Mouse (Mus musculus): ENCODE measurements around the gene Tpgs1. TPM values are rescaled to one million over a fixed set of nuclear protein-coding genes. Genes with fewer than 3 reads are reported as not detected.
A peak's percentile ranks its signal among the peaks of the same experiment; 100 is the strongest.

Gene Tpgs1
- polyA plus RNA-seq, 1 experiment from 2014 or later: 79.6 TPM

GRCm38 (mm10) chr10:79709307-79709706, 40.1 kb downstream of the Tpgs1 start:
- Histone ChIP-seq H3K9ac (no peak overlapping the region), H3K27ac (no peak overlapping the region), H3K4me3 (no peak overlapping the region), H3K4me2 (replicated peaks) (no peak overlapping the region), H3K4me1 (peaks cover 31% of the 10 kb centered on the region), H3K9me3 (no peaks in the 10 kb centered on the region), H3K36me3 (peaks cover 38% of the 10 kb centered on the region), H3K27me3 (replicated peaks) (0 out of 2 replicates have a peak, but pooled peaks cover 2% of the 10 kb centered on the region)
- ATAC-seq (ENCODE audit: low FRiP score, low read depth): no peak
- 85% methylated on average over 7 of the region's 7 CpGs for WGBS

- Histone ChIP-seq H3K4me3 (no peak overlapping the region), H3K9ac (no peak overlapping the region), H3K36me3 (peaks cover 38% of the 10 kb centered on the region), H3K27ac (no peak overlapping the region), H3K4me1 (peaks cover 19% of the 10 kb centered on the region), H3K9me3 (no peaks in the 10 kb centered on the region), H3K27me3 (replicated peaks) (peaks cover 28% of the 10 kb centered on the region), H3K4me2 (replicated peaks) (no peak overlapping the region)
- WGBS: 84% methylated on average over 1 of the region's 1 CpGs
- ATAC-seq (ENCODE audit: low FRiP score, low read depth): 0 out of 2 replicates have a peak, but pooled peaks have one; percentile 7
These were observed 42.9 kb downstream of the Tpgs1 start for GRCm38 (mm10) chr10:79712029-79712428.

- no peak overlapping the region for H3K27ac ChIP-seq
- 14% methylated on average over 5 of the region's 6 CpGs for WGBS
- no peak overlapping the region for H3K4me2 ChIP-seq (replicated peaks)
- H3K4me3 ChIP-seq: no peak overlapping the region
- peaks cover 38% of the 10 kb centered on the region for H3K36me3 ChIP-seq
- peaks cover 34% of the 10 kb centered on the region for H3K27me3 ChIP-seq (replicated peaks)
- H3K9me3 ChIP-seq: no peaks in the 10 kb centered on the region
- peaks cover 23% of the 10 kb centered on the region for H3K4me1 ChIP-seq
- H3K9ac ChIP-seq: no peak overlapping the region
- peak; percentile 28; the same call in 1 of the 2 replicates for ATAC-seq (ENCODE audit: low FRiP score, low read depth)
These were observed 43.4 kb downstream of the Tpgs1 start for GRCm38 (mm10) chr10:79712499-79713126.

DNA sequence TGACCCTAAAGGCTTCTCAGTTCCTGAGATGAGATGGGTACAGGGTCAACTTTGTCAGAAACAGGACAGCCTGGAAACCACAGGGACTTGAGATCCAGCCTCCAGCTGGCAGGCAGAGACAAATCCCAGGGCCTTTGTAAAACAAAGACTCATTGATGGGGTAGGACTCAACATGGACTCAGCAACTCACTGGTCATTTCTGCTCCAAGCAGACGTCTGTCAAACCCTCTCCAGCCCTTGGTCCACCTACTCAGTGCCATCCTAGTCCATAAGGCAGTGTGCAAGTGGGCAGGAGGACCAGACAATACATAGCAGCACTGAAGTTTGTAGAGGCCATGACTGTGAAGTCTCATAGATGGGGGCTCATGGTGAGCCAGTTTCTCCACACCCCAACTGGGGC, 44.0 kb downstream of the Tpgs1 start:
- H3K27me3 ChIP-seq (replicated peaks): peaks cover 39% of the 10 kb centered on the region
- no peak overlapping the region for H3K9ac ChIP-seq
- H3K36me3 ChIP-seq: peaks cover 38% of the 10 kb centered on the region
- H3K9me3 ChIP-seq: no peaks in the 10 kb centered on the region
- H3K4me1 ChIP-seq: peaks cover 25% of the 10 kb centered on the region
- no peak overlapping the region for H3K27ac ChIP-seq
- H3K4me3 ChIP-seq: no peak overlapping the region
- 45% methylated on average over 1 of the region's 1 CpGs for WGBS
- no peak overlapping the region for H3K4me2 ChIP-seq (replicated peaks)
- no peak for ATAC-seq (ENCODE audit: low FRiP score, low read depth)

DNA sequence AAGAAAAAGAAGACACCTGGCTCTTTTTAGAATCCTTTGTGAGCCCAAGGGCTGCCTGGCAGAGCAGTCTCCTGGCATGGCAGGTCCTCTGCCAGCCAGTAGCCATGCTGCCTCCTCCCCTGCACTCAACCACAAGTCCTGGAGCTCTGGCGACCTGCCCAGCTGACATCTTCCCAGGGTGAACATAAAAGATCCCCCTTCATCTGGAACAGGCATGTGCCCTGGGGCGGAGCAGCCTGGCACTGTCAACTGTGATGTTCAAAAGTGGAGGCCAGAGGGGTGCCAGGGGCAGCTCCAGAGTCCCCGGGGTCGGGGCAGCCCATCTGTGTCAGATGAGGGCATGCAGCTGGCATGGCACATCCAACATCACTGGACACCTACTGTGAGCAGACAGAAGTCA, 45.8 kb downstream of the Tpgs1 start:
- H3K4me1 ChIP-seq: peaks cover 21% of the 10 kb centered on the region
- no peak for ATAC-seq (ENCODE audit: low FRiP score, low read depth)
- no peak overlapping the region for H3K27ac ChIP-seq
- peaks cover 53% of the 10 kb centered on the region for H3K27me3 ChIP-seq (replicated peaks)
- WGBS: 60% methylated on average over 4 of the region's 4 CpGs
- H3K4me2 ChIP-seq (replicated peaks): no peak overlapping the region
- no peaks in the 10 kb centered on the region for H3K9me3 ChIP-seq
- H3K4me3 ChIP-seq: no peak overlapping the region
- H3K9ac ChIP-seq: no peak overlapping the region
- H3K36me3 ChIP-seq: peaks cover 22% of the 10 kb centered on the region

DNA sequence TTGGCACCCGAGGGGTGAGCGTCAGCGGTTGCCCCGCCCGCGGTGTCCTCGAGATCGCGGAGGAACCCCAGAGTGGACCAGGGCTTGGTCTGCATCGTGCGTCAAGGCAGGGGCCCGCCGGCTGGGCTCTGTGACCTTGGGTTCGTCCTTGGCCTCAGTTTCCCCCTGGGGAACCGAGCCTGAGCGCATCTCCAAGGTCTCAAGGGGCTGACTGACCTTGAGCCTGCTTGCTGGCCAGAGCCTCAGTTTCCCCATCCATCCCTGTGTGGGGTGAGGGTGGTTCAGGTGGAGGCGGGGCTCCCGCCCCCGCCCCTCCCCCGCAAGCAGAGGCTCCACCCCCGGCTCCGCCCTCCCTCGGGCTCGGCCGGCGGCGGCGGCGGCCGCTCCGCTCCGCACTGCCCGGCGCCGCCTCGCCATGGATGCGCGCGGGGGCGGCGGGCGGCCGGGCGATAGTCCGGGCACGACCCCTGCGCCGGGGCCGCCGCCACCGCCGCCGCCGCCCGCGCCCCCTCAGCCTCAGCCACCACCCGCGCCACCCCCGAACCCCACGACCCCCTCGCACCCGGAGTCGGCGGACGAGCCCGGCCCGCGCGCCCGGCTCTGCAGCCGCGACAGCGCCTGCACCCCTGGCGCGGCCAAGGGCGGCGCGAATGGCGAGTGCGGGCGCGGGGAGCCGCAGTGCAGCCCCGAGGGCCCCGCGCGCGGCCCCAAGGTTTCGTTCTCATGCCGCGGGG, 47.3 kb downstream of the Tpgs1 start, which contains the start of gene Hcn2:
TSS of gene Hcn2 (plus strand) at position 381 of the 734 bp plus-strand sequence.
- Histone ChIP-seq H3K4me3 (peak within 1 kb of the TSS; percentile 56), H3K36me3 (peaks cover 8% of the 10 kb centered on the region), H3K4me1 (peaks cover 21% of the 10 kb centered on the region), H3K4me2 (replicated peaks) (peak within 1 kb of the TSS; percentile 96), H3K27me3 (replicated peaks) (peaks cover 58% of the 10 kb centered on the region), H3K27ac (no peak within 1 kb of the TSS), H3K9ac (peak within 1 kb of the TSS; percentile 65), H3K9me3 (no peaks in the 10 kb centered on the region)
- ATAC-seq (ENCODE audit: low FRiP score, low read depth): peak; percentile 36; the same call in 1 of the 2 replicates
- 1% methylated on average over 83 of the region's 91 CpGs for WGBS

DNA sequence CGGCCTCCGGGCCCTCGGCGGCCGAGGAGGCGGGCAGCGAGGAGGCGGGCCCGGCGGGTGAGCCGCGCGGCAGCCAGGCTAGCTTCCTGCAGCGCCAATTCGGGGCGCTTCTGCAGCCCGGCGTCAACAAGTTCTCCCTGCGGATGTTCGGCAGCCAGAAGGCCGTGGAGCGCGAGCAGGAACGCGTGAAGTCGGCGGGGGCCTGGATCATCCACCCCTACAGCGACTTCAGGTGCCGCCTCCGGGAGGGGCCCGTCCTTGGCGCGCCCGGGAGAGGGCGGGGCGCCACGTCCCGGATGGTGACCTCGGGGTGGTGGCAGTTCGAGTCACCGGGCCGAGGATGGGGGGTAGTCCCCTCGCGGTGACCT, 47.8 kb downstream of the Tpgs1 start:
- peak overlapping the region; percentile 65 for H3K9ac ChIP-seq
- H3K27ac ChIP-seq: no peak overlapping the region
- no peaks in the 10 kb centered on the region for H3K9me3 ChIP-seq
- peak overlapping the region; percentile 96 for H3K4me2 ChIP-seq (replicated peaks)
- H3K4me3 ChIP-seq: peak overlapping the region; percentile 56
- no peak for ATAC-seq (ENCODE audit: low FRiP score, low read depth)
- H3K27me3 ChIP-seq (replicated peaks): peaks cover 58% of the 10 kb centered on the region
- peaks cover 21% of the 10 kb centered on the region for H3K4me1 ChIP-seq
- H3K36me3 ChIP-seq: peaks cover 2% of the 10 kb centered on the region; the same call in 1 of the 2 replicates
- under 1% methylated on average over 44 of the region's 44 CpGs for WGBS

GRCm38 (mm10) chr10:79717640-79718357, 48.6 kb downstream of the Tpgs1 start:
- peaks cover 58% of the 10 kb centered on the region for H3K27me3 ChIP-seq (replicated peaks)
- H3K4me2 ChIP-seq (replicated peaks): peak overlapping the region; percentile 96
- WGBS: 4% methylated on average over 43 of the region's 43 CpGs
- no peak; the same call in 1 of the 2 replicates for ATAC-seq (ENCODE audit: low FRiP score, low read depth)
- H3K9me3 ChIP-seq: no peaks in the 10 kb centered on the region
- H3K4me3 ChIP-seq: peak overlapping the region; percentile 56
- H3K4me1 ChIP-seq: peaks cover 21% of the 10 kb centered on the region
- H3K9ac ChIP-seq: 0 out of 2 replicates have a peak overlapping the region, but pooled peaks have one; percentile 65
- no peak overlapping the region for H3K27ac ChIP-seq
- H3K36me3 ChIP-seq: no peaks in the 10 kb centered on the region

DNA sequence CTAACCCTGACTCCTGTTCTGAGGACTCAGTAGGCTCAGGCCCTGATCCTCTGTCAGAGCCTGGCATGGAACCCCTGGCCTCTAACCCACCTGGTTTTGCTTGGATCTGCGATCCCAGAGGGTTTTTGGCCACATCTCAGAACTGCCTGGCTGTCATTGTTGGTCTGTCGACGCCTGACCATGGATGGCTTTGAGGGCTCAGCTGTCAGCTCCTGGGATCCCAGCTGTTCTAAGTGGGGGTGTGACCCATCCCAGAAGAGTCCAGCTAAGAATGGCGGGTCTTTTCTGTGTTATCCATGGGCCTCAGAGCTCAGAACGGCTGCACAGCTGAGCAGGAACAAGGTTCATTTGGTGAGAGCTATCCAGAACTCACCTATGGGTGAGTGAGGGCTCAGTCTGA, 51.9 kb downstream of the Tpgs1 start:
- H3K9me3 ChIP-seq: no peaks in the 10 kb centered on the region
- no peak overlapping the region for H3K9ac ChIP-seq
- H3K36me3 ChIP-seq: no peaks in the 10 kb centered on the region
- WGBS: 72% methylated on average over 5 of the region's 5 CpGs
- H3K4me2 ChIP-seq (replicated peaks): no peak overlapping the region
- no peak for ATAC-seq (ENCODE audit: low FRiP score, low read depth)
- H3K4me3 ChIP-seq: no peak overlapping the region
- no peak overlapping the region for H3K27ac ChIP-seq
- peaks cover 39% of the 10 kb centered on the region for H3K27me3 ChIP-seq (replicated peaks)
- peaks cover 20% of the 10 kb centered on the region for H3K4me1 ChIP-seq

- H3K4me2 ChIP-seq (replicated peaks): no peak overlapping the region
- no peaks in the 10 kb centered on the region for H3K9me3 ChIP-seq
- H3K27ac ChIP-seq: no peak overlapping the region
- peaks cover 19% of the 10 kb centered on the region for H3K27me3 ChIP-seq (replicated peaks)
- no peaks in the 10 kb centered on the region for H3K36me3 ChIP-seq
- H3K9ac ChIP-seq: no peak overlapping the region
- no peak for ATAC-seq (ENCODE audit: low FRiP score, low read depth)
- H3K4me3 ChIP-seq: no peak overlapping the region
- 0 out of 2 replicates have a peak, but pooled peaks cover 2% of the 10 kb centered on the region for H3K4me1 ChIP-seq
- 67% methylated on average over 6 of the region's 6 CpGs for WGBS
These were observed 53.9 kb downstream of the Tpgs1 start for GRCm38 (mm10) chr10:79723047-79723446.

DNA sequence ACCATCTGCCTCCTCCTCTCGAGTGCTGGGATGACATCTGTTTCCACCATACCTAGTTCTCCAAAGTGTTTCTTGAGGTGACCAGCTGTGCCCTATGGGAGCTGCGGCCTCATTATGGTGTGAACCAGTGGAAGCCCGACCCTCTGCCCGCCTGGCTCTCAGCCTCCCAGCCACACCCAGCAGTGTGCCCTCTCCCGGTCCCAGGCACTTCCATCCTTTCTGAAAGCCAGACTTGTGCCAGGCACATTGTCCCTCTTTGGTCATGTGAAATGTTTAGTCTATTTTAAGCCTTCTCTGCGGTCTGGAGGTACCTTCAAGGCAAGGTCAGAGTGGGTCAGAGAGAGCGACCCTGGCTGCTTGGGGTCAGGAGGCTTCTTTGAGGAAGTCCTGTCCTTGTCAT, 54.5 kb downstream of the Tpgs1 start:
- H3K27ac ChIP-seq: no peak overlapping the region
- peaks cover 13% of the 10 kb centered on the region for H3K27me3 ChIP-seq (replicated peaks)
- H3K4me3 ChIP-seq: no peak overlapping the region
- no peak overlapping the region for H3K4me2 ChIP-seq (replicated peaks)
- WGBS: 88% methylated on average over 7 of the region's 7 CpGs
- no peaks in the 10 kb centered on the region for H3K9me3 ChIP-seq
- H3K4me1 ChIP-seq: no peaks in the 10 kb centered on the region
- no peaks in the 10 kb centered on the region for H3K36me3 ChIP-seq
- no peak overlapping the region for H3K9ac ChIP-seq
- ATAC-seq (ENCODE audit: low FRiP score, low read depth): no peak
